Mouse (Mus musculus) T-helper 1 cell (primary cell): Measurements from ENCODE around the gene Mog.

ENCODE experiments used
- in situ Hi-C: fragments of 300-600 bp; cut with MboI, MseI; formaldehyde crosslinking; loops from one replicate; pipeline ENCODE4 v1.15.1; 2025; ENCODE audit warnings: high pct_unique_total_duplicates

Mog gene

DNA sequence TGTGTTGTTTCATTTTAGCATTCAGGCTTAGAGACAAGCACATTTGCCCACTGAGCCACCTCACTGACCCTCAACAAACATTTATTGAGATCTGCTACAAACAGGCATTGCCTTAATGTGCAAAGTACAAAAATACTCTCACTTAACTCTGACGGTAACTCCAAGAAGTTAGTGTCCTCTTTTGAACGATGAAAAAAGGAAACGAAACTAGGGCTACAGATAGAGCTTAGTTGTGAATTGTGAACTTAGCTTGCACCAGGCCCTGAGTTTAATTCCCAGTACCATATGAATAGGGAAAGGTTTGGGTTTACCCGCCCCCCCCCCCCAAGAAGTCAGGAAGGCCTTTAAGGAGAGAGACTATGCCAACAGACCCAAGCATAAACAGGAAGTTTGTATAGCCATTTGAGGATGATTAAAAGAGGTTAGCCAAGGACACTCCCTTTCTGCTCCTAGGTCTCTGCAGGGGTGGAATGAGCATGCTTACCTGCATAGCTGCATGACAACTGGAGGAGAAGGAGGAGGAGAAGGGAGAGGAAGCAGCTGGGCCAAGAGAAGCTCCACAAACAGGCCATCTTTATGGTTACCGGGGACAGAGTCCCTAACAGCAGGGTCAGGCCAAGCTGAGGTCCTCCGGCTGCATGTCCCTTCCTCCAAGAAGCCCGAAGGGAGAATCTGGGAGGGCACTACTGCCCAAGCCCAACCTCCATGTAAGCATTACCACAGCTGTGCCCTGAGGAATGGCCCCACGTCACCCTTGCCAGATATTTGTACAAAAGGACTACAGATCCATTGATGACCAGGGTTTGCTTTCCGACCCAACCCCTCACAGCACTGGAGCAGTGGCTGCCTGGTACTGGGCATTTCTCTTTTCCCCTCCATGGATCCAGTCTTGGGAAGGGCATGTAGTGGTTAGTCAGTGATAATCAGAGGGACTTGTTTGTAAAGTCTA, at the start of gene Mog:
Gene Mog (minus strand): TSS at position 771 of the 949 bp plus-strand sequence.
- in situ Hi-C loops = no loop called here

DNA sequence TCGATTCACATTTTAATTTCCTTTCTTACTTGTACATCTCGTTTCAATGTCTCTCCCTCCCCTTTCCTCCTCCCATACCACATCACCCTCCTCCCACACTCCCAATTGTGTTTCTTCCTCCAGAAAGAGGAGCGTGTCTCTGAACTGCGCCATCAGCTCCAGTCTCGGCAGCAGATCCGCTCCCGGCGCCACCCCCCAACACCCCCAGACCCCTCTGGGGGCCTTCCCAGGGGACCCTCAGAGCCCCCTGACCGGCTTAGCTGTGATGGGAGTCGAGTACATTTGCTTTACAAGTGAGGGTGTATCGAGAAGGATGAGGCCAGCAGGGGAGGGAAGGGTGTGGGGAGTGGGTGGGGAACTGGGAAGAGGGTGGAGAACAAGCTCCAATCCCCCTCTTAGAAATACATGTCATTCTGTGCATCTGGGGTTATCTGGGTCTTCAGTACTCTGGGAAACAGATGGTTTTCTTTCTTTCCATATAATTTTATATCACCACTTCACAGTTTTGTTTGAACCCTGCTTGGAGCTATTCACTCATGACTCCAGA, 49.6 kb upstream of the Mog start:
- in situ Hi-C loops = no loop called here

DNA sequence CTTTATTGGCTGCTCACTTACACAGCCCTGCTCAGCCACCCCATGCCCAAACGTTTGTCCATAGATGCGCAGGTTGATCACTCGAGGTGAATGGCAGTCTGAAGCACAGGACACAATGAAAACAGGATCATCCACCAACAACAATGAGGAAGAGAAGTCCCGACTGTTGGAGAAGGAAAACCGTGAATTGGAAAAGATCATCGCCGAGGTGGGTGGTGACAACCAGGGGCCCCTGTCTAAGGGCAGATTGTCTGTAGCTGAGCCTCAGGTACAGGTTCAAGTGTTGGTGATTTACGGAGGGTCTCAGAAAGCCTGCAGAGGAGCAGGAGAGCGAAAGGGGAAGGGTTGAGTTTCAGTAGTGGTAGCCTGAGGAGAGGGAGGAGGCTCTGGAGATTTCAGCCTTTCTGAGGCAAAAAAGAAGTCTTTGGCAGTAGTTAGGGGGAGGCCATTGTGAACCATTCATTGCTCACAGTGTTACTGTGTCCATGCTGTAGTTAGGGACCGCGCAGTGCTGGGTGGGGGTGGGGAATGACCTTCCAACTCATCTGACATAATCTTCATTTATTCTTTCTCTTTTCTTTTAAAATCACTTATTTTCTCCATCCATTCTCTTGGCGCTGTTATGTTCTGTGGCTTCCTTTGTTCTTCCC, 49.0 kb upstream of the Mog start:
- in situ Hi-C loops = no loop called here

DNA sequence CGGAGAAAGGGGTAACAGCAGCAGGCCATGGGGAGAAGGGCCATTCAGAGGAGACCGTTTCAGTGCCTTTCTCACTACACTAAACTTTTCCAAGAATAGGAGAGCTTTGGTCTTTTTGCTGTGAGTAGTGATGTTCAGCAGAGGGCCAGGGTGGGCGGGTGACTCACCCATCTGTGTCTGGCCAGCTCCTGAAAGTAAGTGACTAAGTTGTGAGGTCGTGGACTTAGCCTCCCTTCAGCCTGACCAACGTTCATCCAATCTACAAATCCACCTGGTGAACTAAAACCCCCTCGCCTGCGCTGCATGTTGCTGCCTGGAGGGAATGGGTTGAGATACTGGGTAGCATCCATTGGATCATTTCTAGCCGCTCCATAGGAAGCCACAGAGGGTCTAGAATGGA, 46.9 kb upstream of the Mog start:
- in situ Hi-C loops = no loop called here

DNA sequence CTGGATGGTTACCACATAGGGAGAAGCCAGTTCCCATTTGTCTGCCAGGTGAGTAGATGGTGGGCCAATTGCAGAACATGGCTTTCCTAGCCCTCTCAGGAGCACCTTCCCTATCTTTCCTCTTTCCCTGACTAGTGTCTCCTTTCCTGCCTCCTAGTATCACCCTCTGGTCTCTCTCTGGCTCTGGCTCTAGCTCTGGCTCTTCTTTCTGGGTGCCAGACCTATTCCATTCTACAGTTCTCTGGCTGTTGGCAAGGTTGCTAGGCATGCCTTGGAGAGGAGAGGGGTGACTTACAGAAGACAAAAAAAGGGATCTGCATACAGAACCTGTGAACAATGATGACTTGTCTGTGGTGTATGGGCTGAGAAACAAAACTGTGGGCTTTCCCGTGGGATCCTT, 44.7 kb upstream of the Mog start:
- in situ Hi-C loops = no loop called here

DNA sequence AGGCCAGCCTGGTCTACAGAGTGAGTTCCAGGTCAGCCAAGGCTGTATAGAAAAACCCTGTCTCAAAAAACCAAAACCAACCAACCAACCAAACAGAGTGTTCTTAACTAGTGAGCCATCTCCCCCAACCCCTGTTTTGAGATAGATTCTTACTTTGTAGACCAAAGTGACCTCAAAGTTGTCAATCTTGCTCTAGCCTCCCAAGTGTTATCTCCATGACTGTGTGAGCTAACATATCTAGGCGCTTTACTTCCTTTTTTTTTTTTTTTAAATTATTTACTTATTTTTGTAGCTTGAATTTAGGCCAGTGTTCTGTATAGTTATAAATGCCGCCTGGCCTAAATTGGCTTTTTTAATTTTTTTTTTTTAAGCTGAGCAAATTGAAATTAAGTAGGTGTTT, 42.8 kb upstream of the Mog start:
- in situ Hi-C loops = no loop called here

DNA sequence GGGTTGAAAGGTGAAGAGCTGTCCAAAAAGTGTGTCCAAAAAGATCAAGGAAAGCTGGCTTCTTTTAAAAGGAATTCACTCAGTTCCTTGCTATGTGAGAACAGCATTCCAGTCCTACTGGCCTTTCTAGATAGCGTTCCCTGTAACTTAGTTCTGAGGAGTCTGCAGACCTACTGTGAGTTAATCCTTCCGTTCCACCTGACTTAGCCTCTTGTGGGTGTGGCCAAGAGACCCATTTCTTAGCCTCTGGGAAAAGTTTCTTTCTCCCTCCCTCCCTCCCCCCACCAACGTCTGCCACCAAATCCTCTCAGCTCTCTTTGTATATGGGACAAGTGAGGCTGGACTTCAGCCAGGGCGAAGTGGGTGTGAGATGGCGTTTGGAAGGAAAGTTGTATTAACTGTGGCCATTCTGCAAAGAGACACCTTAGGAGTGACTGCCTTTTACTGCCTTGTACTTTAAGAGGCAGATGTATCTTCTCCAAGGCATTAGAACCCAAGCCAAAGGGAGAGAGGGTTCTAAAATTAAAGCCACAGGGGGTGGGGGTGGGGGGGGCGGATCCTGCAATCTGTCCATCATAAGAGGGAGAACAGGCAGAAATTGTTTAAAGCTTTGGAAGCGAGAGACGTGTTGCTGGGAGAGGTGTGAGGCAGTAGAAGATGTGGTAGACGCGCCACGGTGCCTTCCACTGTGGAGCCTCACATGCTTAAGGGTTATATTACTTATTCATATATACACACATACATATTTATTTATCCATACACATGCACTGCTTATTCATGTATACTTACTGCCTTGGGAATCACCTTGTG, 40.7 kb upstream of the Mog start:
- in situ Hi-C loops = no loop called here

DNA sequence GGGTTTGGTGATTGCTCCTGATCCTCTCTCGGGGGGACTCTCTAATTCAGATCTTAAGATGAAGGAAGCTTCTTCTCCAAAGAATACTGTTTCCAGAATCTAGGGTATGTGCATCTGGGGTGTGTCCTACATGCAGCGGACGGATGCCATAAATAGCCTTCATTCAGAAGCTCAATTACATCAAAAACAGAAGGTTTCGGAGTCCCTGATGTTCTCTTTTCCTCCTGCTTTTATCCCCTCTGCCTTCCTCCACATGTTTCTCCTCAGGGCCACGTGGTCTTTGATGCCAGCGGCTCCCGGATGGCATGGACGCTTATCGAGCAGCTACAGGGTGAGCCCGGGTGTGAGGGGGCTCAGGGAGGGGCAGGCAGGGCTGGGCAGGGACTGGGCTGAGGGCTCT, 39.9 kb upstream of the Mog start:
- in situ Hi-C loops = no loop called here

DNA sequence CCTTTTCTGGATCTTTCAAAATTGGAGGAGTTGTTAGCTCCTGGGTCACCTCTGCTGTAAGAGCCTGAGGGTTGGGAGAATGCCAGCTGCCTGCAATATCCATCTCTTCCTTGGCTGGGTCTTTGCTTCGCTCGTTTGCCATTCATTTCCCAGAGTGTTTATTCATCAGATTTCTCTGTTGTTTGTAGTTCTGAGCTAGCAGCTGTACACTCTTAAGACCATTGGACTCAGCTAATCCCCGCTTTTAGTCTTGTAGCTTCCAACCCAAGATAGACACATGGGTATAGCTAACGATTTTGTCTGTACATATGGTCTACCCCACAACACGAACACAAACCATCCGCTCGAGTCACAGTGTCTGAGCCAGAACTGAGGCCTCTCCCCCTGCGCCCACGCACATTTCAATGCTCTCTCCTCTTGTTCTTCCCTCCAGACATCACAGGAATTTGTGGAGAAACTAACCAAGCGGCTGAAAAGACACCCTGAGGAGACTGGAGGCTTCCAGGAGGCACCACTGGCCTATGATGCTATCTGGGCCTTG, 39.0 kb upstream of the Mog start:
- in situ Hi-C loops = no loop called here

DNA sequence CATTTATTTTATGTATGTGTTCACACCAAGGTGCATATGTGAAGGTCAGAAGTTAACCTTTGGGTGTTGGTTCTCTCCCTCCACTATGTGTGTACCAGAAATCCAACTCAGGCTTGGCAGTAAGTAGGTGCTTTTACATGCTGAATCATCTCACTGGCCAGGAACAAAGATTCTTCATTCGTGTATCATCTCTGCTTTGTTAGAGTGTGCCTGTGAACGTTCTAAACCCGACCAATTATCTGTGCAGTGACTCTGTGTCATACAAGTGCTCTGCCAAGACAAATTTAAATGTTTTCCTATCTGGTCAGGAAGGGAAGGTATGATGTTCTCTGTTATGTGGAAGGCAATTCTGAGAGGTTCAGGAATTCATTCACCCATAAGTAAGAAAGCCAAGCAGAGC, 38.2 kb upstream of the Mog start:
- in situ Hi-C loops = no loop called here

DNA sequence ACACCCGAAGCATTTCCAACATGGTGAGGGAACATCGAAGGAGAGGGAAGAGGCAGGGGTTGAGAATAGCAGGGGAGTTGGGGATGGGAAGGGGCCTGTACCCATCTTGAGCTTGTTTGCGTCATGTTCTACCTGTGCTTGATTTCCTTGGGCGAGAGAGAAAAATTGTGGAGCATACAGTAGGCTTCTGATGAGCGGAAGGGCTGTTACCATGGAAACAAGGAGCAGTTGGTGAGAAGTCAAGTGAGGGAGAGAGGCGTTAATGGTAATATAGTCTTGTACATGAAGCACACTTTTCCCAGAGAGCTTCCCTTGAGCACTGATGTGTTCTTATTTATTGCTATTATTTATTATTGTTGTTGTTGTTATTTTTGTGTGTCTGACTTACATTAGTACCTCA, 33.8 kb upstream of the Mog start:
- in situ Hi-C loops = no loop called here

DNA sequence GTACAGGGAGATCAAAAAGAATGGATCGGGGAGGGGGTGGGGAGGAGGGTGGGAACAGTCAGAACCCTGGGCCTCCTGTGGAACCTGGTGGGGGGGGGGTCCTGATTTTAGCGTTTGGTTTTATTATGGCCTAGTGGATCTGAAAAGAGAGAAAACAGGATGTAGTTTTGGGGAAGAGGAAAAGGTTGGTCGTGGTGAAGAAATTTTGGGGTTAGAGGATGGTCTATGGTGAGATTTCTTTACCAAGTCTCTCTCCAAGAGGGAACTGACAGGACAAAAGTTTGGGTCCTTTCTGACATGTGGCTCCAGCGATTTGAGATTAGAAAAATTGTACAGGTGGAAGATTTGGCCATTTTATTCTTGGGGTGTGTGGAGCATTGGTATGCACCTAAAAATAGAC, 28.5 kb upstream of the Mog start:
- in situ Hi-C loops = no loop called here

DNA sequence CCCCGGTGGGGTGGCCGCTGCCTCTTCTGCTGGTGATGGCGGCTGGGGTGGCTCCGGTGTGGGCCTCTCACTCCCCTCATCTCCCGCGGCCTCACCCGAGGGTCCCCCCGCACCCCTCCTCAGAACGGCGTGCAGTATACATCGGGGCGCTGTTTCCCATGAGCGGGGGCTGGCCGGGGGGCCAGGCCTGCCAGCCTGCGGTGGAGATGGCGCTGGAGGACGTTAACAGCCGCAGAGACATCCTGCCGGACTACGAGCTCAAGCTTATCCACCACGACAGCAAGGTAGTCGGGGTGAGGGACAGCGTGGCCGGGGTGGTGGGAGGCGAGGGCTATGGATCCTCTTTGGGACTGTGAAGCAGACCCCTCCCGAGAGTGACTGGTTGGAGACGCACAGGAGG, 27.7 kb upstream of the Mog start:
- in situ Hi-C loops = no loop called here

DNA sequence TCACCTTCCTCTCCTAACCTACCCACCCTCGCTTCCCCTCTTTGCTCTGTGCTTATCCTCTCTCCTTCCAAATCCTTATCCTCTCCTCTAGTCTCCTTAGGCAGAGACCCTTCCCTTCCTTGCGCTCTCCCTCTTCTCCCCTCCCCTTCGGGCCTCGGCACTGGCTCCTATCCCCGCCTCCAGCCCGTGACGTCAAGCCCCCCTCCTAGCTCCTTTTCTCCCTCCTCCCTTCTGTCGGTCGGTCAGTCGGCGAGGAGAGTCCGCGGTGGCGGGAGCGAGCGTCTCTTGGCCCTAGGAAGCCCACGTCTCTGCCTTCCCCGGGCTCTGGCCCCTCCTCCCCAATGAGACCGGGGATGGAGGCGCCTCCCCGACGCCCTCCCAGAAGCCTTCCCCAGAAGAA, 27.2 kb upstream of the Mog start:
- in situ Hi-C loops = no loop called here

DNA sequence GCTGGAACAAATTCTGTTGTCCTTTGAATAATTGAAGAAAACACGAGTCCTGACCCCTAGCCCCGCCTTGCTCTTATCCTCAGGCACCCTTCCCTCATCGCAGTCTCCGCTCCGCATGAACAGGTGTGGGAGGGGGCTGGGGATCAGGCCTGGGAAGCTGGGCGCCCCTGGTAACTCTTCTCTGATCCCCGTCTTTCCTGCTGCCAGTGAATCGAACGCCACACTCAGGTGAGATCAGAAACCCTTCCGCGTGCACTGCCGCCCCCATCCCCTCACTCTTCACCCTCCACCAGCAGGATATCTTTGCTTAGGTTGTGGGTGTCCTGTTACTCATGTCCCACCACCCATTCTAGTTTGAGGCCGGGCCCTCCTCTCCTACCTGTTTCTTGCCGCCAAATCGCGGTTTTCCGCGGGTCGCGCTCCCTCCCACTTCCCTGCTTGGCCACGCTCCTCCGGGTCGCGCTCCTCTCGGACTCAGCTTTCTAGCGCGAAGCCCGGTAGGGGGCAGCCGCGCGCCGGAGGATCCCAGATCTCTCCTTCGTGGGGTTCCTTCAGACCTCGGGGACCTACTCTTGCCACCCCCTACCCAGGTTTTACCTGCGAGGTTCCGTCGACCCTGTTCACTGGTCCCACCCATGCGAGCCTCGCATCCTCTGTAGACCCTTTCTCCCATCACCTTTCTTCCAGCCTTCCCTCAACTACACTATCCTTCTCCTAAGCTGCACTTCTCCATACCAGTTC, 26.5 kb upstream of the Mog start:
- in situ Hi-C loops = loop anchor here (5.0 kb wide), 2 partner anchors 107 to 212 kb away; partner anchors contain the start of genes Rnf39 and Trim26

DNA sequence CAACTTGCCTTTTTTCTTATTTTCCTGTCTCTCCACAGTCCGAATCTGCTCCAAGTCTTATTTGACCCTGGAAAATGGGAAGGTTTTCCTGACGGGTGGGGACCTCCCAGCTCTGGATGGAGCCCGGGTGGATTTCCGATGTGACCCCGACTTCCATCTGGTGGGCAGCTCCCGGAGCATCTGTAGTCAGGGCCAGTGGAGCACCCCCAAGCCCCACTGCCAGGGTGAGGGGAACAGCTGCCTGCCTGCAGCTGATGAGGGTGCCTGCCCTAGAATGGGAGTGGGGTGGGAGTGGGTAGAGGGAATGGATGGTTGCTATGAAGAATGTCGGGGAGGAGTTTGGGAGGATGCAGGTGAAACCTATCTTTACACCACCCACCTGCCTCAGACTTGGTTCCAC, 25.2 kb upstream of the Mog start:
- in situ Hi-C loops = loop anchor here (5.0 kb wide), 2 partner anchors 106 to 211 kb away; partner anchors contain the start of genes Rnf39 and Trim26

DNA sequence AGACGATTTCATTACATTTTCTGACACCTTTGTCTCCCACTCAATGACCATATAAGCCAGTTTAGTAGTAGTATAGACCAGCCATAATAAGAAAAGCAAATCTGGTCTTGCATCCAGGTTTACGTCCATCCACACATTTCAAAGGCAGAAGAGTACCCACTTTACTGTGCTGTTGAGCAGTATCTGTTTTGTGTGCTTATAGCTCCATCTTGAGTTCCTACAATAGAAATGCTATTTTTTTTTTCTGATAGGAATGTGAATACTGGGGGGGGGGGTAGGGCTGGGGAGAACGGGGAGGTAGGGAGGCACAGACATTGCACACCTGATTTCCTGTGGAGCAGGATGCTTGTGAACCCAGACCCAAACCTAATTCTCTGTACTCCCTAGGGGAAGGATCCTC, 24.8 kb upstream of the Mog start:
- in situ Hi-C loops = loop anchor here (5.0 kb wide), 2 partner anchors 106 to 211 kb away; partner anchors contain the start of genes Rnf39 and Trim26

DNA sequence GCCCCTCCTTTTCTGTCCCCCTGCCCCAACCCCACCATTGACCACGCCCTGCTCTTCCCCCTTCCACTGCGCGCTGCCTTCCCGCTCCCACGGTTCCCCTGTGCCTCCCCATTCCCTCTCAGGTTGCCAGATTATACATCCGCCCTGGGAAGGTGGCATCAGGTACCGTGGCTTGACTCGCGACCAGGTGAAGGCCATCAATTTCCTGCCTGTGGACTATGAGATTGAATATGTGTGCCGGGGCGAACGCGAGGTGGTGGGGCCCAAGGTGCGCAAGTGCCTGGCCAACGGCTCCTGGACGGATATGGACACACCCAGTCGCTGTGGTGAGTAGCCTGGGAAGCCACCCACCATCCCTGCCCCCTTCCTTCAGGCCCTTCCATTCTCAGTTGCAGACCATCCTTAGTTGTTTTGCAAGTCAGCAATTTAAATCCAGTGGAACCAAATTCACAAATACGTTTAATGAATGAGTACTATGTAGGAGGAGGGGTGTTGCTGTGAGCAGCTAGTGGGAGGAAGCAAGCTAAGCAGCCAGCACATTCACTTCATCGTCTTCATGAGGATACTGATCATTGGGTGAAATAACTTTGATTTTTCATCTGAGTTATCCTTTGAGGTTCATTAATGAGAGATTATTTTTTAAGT, 24.3 kb upstream of the Mog start:
- in situ Hi-C loops = loop anchor here (5.0 kb wide), 2 partner anchors 105 to 210 kb away; partner anchors contain the start of genes Rnf39 and Trim26

DNA sequence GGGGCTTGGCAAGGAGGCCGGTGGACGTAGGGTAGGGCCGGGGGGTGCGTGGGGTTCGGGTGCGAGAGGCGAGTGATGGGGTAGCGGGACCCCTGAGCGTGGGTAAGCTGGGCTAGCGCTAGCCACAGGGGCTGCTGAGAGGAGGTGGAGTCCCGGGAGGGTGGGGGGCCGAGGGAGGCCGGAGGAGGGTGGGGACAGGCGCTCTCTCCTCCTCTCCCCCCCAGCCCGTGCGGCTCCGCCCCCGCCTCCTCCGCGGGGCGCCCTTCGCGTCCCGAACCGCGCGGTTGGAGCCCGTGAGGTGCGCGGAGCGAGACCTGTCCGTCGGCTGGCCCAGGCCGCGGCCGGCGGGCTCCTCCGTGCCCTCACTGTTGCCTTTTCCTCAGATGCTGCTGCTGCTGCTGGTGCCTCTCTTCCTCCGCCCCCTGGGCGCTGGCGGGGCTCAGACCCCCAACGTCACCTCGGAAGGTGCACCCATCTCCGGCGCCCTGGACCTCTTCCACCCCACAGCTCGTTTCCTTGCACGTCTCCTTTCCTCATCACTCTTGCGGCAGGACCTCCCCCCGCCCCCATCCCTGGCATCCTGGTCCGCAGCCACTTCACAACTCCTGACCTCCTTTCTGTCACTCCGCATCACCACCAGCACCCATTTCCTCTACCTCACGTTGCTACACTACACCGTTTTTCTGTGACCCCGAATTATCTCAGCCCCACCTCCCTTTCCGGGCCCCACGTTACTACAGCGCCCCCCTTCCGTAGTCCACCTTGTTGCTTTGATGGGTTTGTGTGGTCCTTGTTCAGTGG, 23.3 kb upstream of the Mog start:
- in situ Hi-C loops = loop anchor here (5.0 kb wide), 2 partner anchors 104 to 209 kb away; partner anchors contain the start of genes Rnf39 and Trim26
